ENCODE assay signal across 13 mouse cellular contexts in the genomic region with DNA sequence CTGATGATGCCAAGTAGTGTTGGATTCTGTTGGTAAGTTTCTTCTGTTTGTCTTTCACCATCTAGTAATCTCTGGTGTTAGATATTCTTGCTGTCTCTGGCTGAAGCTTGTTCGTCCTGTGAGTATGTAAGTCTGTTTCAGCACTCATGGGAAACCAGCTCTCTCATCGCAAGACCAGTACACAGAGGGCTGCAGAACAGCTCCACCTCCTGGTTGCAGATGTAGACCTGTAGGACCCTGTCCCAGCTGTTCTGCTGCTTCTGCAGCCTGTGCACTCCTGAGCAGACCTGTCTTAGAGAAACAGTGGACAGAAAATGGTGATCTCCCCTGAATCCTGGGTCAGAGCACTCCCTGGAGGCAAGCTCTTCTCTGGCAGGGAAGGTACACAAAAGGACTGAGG.
A peak's percentile ranks its signal among the peaks of the same experiment; 100 is the strongest.
DNase-seq lines count a peak whose midpoint lies in the region; ATAC-seq and TF ChIP-seq lines count a peak whose summit lies in the region.
"Had no signal": no experiment of that assay in that cellular context is flagged by ENCODE, and none has a peak within 500 bp of the region (broad histone marks: within the 10 kb centered on the region; RNA-seq: fewer than 3 reads in every experiment).

No protein-coding gene starts in this region.

- TF ChIP-seq EP300 in stomach, postnatal 0 days (optimal IDR thresholded peaks at IDR 0.05): no peak

- no peaks in the 10 kb centered on the region for H3K36me3 ChIP-seq in heart, embryonic 11.5 days (ENCODE audit: control insufficient read depth, insufficient read depth, low read length)
- no peaks in the 10 kb centered on the region for H3K36me3 ChIP-seq in midbrain, embryonic 14.5 days (ENCODE audit: control insufficient read depth, insufficient read depth, low read length)
- H3K36me3 ChIP-seq in midbrain, embryonic 16.5 days (ENCODE audit: control insufficient read depth, insufficient read depth, low read length): no peaks in the 10 kb centered on the region
- no peaks in the 10 kb centered on the region for H3K36me3 ChIP-seq in stomach, postnatal 0 days (ENCODE audit: control insufficient read depth, insufficient read depth, low read length)
- H3K36me3 ChIP-seq: limb, embryonic 12.5 days; midbrain, embryonic 15.5 days; neural tube, embryonic 15.5 days had no signal

- H3K4me1 ChIP-seq in heart, embryonic 11.5 days (ENCODE audit: control insufficient read depth, insufficient read depth, low read length): no peaks in the 10 kb centered on the region
- H3K4me1 ChIP-seq in midbrain, embryonic 14.5 days (ENCODE audit: control insufficient read depth, insufficient read depth, low read length): no peaks in the 10 kb centered on the region
- no peaks in the 10 kb centered on the region for H3K4me1 ChIP-seq in midbrain, embryonic 16.5 days (ENCODE audit: control insufficient read depth, insufficient read depth, low read length)
- H3K4me1 ChIP-seq in stomach, postnatal 0 days (replicated peaks; ENCODE audit: control insufficient read depth, insufficient read depth): no peaks in the 10 kb centered on the region
- H3K4me1 ChIP-seq: limb, embryonic 12.5 days; midbrain, embryonic 15.5 days; neural tube, embryonic 15.5 days had no signal

- TF ChIP-seq CTCF in brain, embryonic 14.5 days (IDR thresholded peaks at IDR 0.05; ENCODE audit: borderline replicate concordance, extremely low read depth, insufficient read depth, insufficient read length): peak; percentile 25; the same call in 1 of the 2 replicates
- TF ChIP-seq CTCF in stomach, postnatal 0 days (IDR thresholded peaks at IDR 0.05; ENCODE audit: low read depth): peak; percentile 44

- H3K27me3 ChIP-seq in heart, embryonic 11.5 days (ENCODE audit: control insufficient read depth, insufficient read depth, low read length): no peaks in the 10 kb centered on the region
- H3K27me3 ChIP-seq in midbrain, embryonic 14.5 days (ENCODE audit: control insufficient read depth, insufficient read depth, low read length): no peaks in the 10 kb centered on the region
- no peaks in the 10 kb centered on the region for H3K27me3 ChIP-seq in midbrain, embryonic 16.5 days (ENCODE audit: control insufficient read depth, insufficient read depth, low read depth, low read length)
- H3K27me3 ChIP-seq in stomach, postnatal 0 days (ENCODE audit: control insufficient read depth, insufficient read depth, low read length): no peaks in the 10 kb centered on the region
- H3K27me3 ChIP-seq: limb, embryonic 12.5 days; midbrain, embryonic 15.5 days; neural tube, embryonic 15.5 days had no signal

- H3K9me3 ChIP-seq in heart, embryonic 11.5 days (replicated peaks; ENCODE audit: control insufficient read depth, low read length): no peaks in the 10 kb centered on the region
- no peaks in the 10 kb centered on the region for H3K9me3 ChIP-seq in midbrain, embryonic 14.5 days (ENCODE audit: control insufficient read depth, low read length)
- H3K9me3 ChIP-seq in midbrain, embryonic 16.5 days (replicated peaks; ENCODE audit: control insufficient read depth, low read length, poor library complexity, severe bottlenecking): no peaks in the 10 kb centered on the region
- H3K9me3 ChIP-seq in stomach, postnatal 0 days (ENCODE audit: control insufficient read depth, low read length): no peaks in the 10 kb centered on the region
- H3K9me3 ChIP-seq: limb, embryonic 12.5 days; midbrain, embryonic 15.5 days; neural tube, embryonic 15.5 days had no signal

- no peak overlapping the region for H3K4me2 ChIP-seq in heart, embryonic 11.5 days
- H3K4me2 ChIP-seq in midbrain, embryonic 14.5 days (ENCODE audit: low read length): no peak overlapping the region
- H3K4me2 ChIP-seq in midbrain, embryonic 16.5 days (ENCODE audit: low read length): no peak overlapping the region
- H3K4me2 ChIP-seq in stomach, postnatal 0 days (replicated peaks; ENCODE audit: low read depth): no peak overlapping the region
- H3K4me2 ChIP-seq: limb, embryonic 12.5 days; midbrain, embryonic 15.5 days; neural tube, embryonic 15.5 days had no signal

- H3K27ac ChIP-seq in heart, embryonic 11.5 days (ENCODE audit: low read depth, low read length): no peak overlapping the region
- H3K27ac ChIP-seq in midbrain, embryonic 14.5 days (replicated peaks; ENCODE audit: low read depth, low read length): no peak overlapping the region
- H3K27ac ChIP-seq in midbrain, embryonic 16.5 days (ENCODE audit: low read length): no peak overlapping the region
- H3K27ac ChIP-seq in stomach, postnatal 0 days (replicated peaks): no peak overlapping the region
- H3K27ac ChIP-seq: limb, embryonic 12.5 days; midbrain, embryonic 15.5 days; neural tube, embryonic 15.5 days had no signal

- TF ChIP-seq POLR2A in brain, embryonic 14.5 days (IDR thresholded peaks at IDR 0.05; ENCODE audit: borderline replicate concordance, extremely low read depth, insufficient read depth, insufficient read length, poor library complexity, severe bottlenecking): no peak

- 62% methylated on average over 2 of the region's 2 CpGs for WGBS in heart, embryonic 11.5 days (ENCODE audit: insufficient replicate concordance)
- WGBS in midbrain, embryonic 14.5 days: 58% methylated on average over 2 of the region's 2 CpGs
- WGBS in midbrain, embryonic 16.5 days: 59% methylated on average over 2 of the region's 2 CpGs
- 61% methylated on average over 2 of the region's 2 CpGs for WGBS in stomach, postnatal 0 days

- peak; percentile 19 for DNase-seq in heart, postnatal 4 days
- peak; percentile 19 for DNase-seq in midbrain, embryonic 14.5 days
- peak; percentile 32 for DNase-seq in brain, embryonic 14.5 days (ENCODE audit: low read depth)
- no peak for DNase-seq in stomach, postnatal 0 days (ENCODE audit: low spot score)
- no peak for DNase-seq in layer of hippocampus, adult 18-20 months (ENCODE audit: low spot score in 2 of 2)
- DNase-seq: gastrocnemius, postnatal 36 days; heart, postnatal 36 days had no signal

- ATAC-seq in heart, embryonic 11.5 days (replicated peaks; ENCODE audit: insufficient number of reproducible peaks, low FRiP score, low TSS enrichment): no peak
- ATAC-seq in midbrain, embryonic 14.5 days (ENCODE audit: low FRiP score, low TSS enrichment): no peak
- ATAC-seq in midbrain, embryonic 16.5 days: no peak
- no peak for ATAC-seq in stomach, postnatal 0 days (ENCODE audit: low FRiP score, low TSS enrichment)
- ATAC-seq: forebrain, embryonic 14.5 days; midbrain, embryonic 15.5 days had no signal

- H3K4me3 ChIP-seq in heart, embryonic 11.5 days (ENCODE audit: low read depth, low read length): no peak overlapping the region
- no peak overlapping the region for H3K4me3 ChIP-seq in midbrain, embryonic 14.5 days (replicated peaks; ENCODE audit: low read depth, low read length)
- no peak overlapping the region for H3K4me3 ChIP-seq in midbrain, embryonic 16.5 days (ENCODE audit: low read depth, low read length)
- H3K4me3 ChIP-seq in stomach, postnatal 0 days (ENCODE audit: low read depth, low read length): no peak overlapping the region
- H3K4me3 ChIP-seq: limb, embryonic 12.5 days; midbrain, embryonic 15.5 days; neural tube, embryonic 15.5 days had no signal

- H3K9ac ChIP-seq in heart, embryonic 11.5 days (ENCODE audit: low read depth, low read length): no peak overlapping the region
- H3K9ac ChIP-seq in midbrain, embryonic 14.5 days (replicated peaks; ENCODE audit: low read length): no peak overlapping the region
- H3K9ac ChIP-seq in midbrain, embryonic 16.5 days (ENCODE audit: low read depth, low read length): no peak overlapping the region
- H3K9ac ChIP-seq in stomach, postnatal 0 days (ENCODE audit: low read length): no peak overlapping the region
- H3K9ac ChIP-seq: limb, embryonic 12.5 days; midbrain, embryonic 15.5 days; neural tube, embryonic 15.5 days had no signal

Comparison
In these comparisons a context has a peak if more than half of its experiments do, and no peak if none do; other contexts are left out.
1. DNase-seq: peak in heart, postnatal 4 days (single experiment), midbrain, embryonic 14.5 days (single experiment) and brain, embryonic 14.5 days (single experiment); none in stomach, postnatal 0 days (single experiment) and layer of hippocampus, adult 18-20 months (0 of 2).